Mouse (Mus musculus): ENCODE measurements around the gene Hist1h3g.
"Not testable (repeated sequence)": the region's sequence is repeated elsewhere in the genome, so short reads cannot be mapped to it uniquely, and the experiment has no call there.

Gene Hist1h3g

DNA sequence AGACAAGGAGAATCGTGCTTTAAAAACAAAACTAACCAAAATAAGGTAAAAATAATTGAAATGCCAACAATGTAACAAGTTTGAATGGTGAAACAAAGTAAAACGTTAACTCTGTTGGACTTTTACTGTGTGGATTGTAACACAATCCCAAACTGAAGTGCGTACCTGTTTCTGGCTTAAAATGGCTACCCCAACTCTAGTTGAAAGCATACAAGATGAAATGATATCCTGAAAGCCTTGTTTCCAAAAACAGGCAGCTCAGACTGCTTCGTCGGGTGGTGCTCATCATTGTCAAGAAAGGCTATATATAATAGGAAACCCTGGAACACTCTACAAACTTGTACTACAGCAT, 26.3 kb downstream of the Hist1h3g start:
- DNase-seq: not testable (repeated sequence)

DNA sequence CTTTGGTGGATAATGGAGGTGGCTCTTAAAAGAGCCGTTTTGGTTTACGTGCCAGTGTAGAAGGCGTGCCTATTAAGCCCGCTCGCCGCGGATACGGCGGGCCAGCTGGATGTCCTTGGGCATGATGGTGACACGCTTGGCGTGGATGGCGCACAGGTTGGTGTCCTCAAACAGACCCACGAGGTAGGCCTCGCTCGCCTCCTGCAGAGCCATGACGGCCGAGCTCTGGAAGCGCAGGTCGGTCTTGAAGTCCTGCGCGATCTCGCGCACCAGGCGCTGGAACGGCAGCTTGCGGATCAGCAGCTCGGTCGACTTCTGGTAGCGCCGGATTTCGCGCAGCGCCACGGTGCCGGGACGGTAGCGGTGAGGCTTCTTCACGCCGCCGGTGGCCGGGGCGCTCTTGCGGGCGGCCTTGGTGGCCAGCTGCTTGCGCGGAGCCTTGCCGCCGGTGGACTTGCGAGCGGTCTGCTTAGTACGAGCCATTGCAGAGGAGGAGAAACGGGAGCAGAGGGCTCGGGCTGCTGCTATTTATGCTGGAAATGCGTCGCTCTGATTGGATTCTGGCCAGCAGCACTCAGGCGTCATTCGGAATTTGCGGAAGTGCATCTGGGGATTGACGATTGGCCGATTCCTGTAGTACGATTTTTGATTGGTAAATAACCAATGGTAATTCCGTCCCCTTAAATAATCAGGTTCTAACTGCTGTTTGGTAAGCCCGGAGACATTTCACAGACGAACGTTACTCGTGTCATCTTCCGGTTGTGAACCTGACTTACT, 26.8 kb downstream of the Hist1h3g start, which contains the start of gene Hist1h3e:
Hist1h3e (minus strand) TSS at position 487 of the 777 bp plus-strand sequence.
- peak; percentile 92 for DNase-seq

DNA sequence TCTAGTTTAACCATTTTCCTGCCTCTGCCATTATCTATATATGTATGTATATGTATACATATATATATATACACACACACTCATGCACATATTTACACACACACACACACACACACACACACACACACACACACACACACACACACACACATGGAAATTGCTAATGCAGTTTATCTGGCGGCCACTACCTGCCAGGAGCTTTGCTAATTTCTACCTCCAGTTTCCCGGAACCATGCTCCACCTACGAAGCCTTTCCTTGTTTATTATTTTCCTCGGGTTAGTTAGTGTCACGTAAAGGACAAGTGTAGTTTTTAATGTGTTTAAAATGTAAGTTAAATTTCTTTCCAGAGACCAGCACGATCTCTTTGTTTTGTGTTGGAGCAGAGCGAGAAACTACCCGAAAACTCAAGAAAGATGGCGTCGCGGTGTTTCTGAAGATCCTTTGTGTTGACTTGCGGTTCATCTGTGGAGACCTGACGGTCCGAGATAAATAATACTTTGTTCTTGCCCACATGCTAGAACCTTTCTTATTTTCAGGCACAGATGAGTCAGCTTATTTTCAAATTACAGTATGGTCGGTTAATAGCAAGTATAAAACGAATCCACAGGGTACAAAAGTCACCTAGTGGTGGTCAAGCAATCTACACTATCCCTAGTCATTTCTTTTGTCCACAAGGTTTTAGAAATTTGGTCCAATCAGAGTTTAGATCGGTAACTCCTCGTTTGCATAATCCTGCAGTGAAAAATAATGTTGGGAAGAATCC, 27.7 kb downstream of the Hist1h3g start:
- peak in 1 of 2 experiments; percentile 39 for DNase-seq

DNA sequence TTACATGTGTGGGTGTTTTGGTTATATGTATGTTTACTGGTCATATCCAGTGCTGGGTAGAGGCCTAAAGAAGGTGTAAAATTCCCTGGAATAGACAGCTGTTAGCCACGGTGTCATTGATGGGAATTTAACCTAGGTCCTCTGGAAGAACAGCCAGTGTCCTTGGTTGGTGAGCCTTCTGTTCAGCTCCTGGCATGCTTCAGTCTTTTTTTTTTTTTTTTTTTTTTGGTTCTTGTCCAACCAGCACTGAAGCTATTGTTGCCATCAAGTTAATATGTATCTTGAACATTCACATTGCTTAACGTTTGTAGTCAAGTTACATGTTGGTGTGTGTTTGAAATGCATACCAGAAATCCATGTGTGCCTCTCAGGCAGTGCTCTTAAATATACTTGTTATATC, 29.3 kb downstream of the Hist1h3g start:
- DNase-seq: no peak

DNA sequence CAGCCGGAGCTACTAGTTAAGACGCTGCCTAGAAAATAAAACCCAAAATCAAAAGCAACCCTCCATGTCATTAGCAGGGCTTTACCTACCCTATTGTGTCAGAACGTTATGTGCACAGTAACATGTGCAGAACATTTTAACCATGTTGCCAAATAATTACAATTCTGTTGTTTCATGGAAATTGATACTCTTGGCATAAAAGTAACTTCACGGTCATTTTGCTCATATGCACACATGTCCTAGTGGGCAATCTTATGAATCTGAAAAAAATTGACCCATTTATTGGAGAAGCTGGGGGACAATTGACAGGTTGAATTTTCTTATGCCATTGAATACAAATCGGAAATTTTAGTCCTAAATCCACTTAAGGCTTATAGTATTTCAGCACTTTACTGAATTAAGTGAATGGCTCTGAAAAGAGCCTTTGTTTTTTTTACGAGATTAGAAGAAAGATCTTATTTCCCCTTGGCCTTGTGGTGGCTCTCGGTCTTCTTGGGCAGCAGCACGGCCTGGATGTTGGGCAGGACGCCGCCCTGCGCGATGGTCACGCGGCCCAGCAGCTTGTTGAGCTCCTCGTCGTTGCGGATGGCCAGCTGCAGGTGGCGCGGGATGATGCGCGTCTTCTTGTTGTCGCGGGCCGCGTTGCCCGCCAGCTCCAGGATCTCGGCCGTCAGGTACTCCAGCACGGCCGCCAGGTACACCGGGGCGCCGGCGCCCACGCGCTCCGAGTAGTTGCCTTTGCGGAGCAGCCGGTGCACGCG, 35.2 kb downstream of the Hist1h3g start:
- DNase-seq: not testable (repeated sequence)

DNA sequence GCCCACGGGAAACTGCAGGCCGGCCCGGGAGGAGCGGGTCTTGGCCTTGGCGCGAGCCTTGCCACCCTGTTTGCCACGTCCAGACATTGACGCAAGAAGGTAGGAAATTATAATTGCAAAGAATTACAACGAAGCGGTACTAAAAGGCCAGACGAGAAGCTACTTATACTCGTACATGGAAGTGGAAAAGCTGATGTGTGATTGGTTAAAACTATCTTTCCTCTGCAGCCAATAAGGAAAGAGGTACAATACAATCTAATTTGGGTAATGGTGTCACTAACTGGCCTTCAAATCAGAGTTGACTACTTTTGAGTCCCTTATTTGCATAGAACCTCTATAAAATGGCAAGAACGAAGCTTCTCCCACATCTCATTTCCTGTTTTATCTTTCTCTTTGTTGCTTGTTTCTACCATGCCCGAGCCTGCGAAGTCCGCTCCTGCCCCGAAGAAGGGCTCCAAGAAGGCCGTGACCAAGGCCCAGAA, 35.8 kb downstream of the Hist1h3g start, which contains the start of the genes Hist1h2ae and Hist1h2bg:
Hist1h2ae (minus strand) TSS at position 199 of the 482 bp plus-strand sequence.
Hist1h2bg (plus strand) TSS at position 375 of the 482 bp plus-strand sequence.
- DNase-seq: peak; percentile 65 to 82

- not testable (repeated sequence) for DNase-seq
These were observed 36.4 kb downstream of the Hist1h3g start for GRCm38 (mm10) chr13:23571504-23572217.

- DNase-seq: no peak
These were observed 37.2 kb downstream of the Hist1h3g start for GRCm38 (mm10) chr13:23572218-23573033.

DNA sequence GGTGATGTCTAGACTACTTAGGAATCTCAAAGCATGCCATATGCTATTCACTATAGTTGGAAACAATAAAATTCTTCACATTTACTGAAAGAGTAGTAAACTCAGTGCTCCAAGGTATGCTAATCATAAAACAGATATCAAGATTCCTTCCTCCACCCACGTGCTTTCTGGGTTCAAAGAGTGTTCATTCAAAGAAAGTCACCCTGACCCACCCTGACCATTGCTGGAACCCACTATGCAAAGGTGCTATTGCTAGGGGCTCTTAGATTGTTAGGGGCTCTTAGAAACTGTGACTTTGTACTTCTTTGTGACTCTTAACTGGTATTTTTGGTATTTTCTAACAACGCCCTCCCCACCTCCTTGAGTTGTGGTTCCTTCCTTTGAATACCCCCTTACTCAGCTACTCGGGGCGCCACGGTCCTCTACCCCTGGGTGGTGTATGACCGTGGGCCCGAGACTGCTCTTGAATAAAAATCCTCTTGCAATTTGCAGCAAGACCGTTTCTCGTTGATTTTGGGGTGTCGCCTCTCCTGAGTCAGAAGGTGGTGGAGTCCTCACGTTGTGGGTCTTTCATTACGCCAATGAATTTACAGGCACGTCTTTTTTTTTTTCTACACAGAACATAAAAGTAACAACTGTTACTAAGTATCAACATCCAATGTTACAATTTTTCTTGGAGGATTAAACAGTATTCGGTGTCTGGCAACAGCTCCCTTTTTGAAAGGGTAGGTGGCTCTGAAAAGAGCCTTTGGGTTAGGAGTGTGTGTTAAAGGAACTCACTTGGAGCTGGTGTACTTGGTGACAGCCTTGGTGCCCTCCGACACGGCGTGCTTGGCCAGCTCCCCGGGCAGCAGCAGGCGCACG, 38.0 kb downstream of the Hist1h3g start:
- DNase-seq: not testable (repeated sequence)

GRCm38 (mm10) chr13:23573898-23574524, 38.8 kb downstream of the Hist1h3g start, which contains the start of the genes Hist1h2bf and Hist1h2ad:
TSS of gene Hist1h2bf (minus strand) at chr13:23574196.
TSS of gene Hist1h2ad (plus strand) at chr13:23574381.
- DNase-seq: peak; percentile 72 to 82

DNA sequence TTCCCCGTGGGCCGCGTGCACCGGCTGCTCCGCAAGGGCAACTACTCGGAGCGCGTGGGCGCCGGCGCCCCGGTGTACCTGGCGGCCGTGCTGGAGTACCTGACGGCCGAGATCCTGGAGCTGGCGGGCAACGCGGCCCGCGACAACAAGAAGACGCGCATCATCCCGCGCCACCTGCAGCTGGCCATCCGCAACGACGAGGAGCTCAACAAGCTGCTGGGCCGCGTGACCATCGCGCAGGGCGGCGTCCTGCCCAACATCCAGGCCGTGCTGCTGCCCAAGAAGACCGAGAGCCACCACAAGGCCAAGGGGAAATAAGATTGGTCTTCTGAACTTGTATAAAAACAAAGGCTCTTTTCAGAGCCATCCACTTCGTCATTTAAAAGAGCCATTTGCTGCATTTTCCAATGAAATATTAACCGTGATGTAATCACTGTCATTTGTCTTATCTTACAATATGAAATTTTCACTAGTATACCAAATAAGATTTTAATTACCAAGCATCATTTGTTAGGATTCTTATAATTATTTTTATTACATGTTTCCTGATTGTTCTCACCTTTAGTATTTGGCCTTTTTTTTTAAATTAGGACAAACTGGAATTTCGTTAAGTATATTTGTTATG, 39.4 kb downstream of the Hist1h3g start:
- not testable (repeated sequence) for DNase-seq

DNA sequence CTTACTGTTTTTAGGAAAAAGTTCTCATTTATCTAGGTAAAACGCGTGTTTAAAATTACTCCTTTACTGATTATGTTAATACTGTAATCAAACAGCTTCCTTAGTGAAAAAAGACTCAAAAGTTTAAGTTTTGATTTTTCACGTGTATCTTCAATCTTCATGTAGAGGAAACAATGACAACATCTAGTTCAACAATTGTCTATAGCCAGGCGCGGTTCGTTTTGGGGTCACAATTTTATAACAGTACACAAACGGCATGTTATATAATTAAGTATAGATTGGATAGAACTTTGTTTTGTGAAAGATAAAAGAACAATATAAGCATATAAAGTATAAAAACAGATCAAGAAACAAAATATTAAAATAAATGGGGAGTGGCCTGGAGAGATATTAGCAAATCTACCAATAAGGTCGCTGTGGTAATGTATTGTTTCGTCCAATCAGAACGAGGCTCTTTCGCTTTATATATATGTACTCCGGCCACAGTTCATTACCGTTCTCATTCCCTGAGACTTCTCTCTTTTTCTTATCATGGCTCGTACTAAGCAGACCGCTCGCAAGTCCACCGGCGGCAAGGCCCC, 40.1 kb downstream of the Hist1h3g start, which contains the start of gene Hist1h3d:
Hist1h3d (plus strand) TSS at position 493 of the 581 bp plus-strand sequence.
- DNase-seq: peak; percentile 28 to 44

- not testable (repeated sequence) for DNase-seq
These were observed 40.7 kb downstream of the Hist1h3g start for GRCm38 (mm10) chr13:23575864-23576313.

DNA sequence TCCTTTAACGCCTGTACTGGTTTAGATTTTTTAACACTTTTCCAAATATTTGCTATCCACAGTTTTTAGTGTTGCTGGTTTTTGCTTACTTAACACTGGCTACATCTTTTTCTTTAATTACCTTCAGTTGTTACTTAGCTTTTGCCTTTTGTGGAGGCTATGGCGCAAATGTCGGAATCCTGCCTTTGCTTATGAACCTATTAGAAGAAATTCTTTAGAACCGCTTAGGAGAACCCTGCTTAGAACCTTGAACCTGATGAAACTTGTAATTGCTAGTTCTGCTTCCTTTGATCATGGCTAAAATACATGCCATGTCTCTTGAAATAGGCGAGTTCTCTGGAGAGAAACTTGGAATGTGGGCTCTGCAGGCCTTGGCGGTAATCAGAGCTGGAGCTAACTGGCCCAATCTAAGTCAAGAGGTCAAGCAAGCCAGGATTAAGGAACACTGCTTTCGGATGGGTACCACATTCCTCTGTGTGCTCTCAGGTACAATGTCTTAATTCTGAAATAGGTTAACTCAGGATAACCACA, 41.2 kb downstream of the Hist1h3g start:
- DNase-seq: no peak

DNA sequence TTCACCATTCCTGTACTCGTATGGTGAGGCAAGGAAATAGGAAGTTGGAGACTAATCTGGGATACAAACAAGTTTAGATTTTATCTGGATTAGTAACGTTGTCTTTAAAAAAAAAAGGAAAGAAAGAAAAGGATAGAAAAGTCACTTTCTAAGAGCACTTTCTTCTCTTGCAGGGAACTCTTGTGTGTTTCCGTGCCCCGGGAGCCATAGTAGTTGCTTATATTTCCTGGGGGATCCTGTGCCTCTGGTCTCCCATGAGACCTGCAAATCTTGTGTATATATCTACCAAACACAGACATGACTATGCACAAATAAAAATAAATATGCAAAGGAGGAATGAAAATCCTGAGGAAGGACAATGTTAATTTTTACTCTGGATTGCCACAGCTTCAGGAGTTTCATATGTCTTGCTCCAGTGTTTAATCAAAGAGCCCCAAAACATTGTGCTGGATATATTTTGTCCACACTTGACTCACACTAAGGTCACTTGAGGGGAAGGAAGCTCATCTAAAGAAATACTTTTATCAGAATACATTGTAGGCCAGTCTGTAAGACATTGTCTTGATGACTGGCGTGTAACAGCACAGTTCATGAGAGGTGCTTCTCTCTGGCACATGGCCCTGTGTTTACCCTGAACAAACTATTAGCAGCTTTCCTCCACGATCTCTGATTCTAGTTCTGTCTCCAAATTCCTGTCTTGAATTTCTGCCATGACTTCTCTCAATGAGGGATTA, 41.9 kb downstream of the Hist1h3g start:
- DNase-seq: no peak

- DNase-seq: no peak
These were observed 42.6 kb downstream of the Hist1h3g start for GRCm38 (mm10) chr13:23577835-23578234.

All from cerebellum, postnatal 25 days (tissue).